Mouse (Mus musculus) MEL (cell line): ENCODE measurements at regions not wholly inside any gene's neighbourhood (a gene's known extent, or its start where the extent isn't known, plus 50 kb on each side); places are given as distances from the start of the nearest gene placed in this dataset.

Experiments
- DNase-seq: peaks from one replicate; pipeline ENCODE4 v3.0.0; 2011; ENCODE audit warnings: low read depth, low spot score
- H3K27ac ChIP-seq: 2 replicates; pipeline ENCODE4 v1.5.1; 2012; ENCODE audit warnings: low read depth, mild to moderate bottlenecking, control low read depth, low read length, moderate library complexity; ENCODE audit not compliant: control insufficient read depth
- H3K27me3 ChIP-seq, 2 experiments: fragments of 150-350 bp in 1 of 2; sonication (generic) in 1 of 2; 2 replicates each; pipeline ENCODE4 v1.6.1; 2012; ENCODE audit warnings: low read length in 2 of 2, mild to moderate bottlenecking in 2 of 2, improper control_type of control experiment in 1 of 2, moderate library complexity in 1 of 2; ENCODE audit not compliant: insufficient read depth in 2 of 2, control insufficient read depth in 1 of 2
- H3K36me3 ChIP-seq, 2 experiments: 2 replicates each; pipeline ENCODE4 v1.6.1; 2012 to 2014; ENCODE audit warnings: low read length in 2 of 2, improper control_type of control experiment in 1 of 2, inconsistent platforms in 1 of 2, mild to moderate bottlenecking in 1 of 2; ENCODE audit not compliant: insufficient read depth in 2 of 2, control insufficient read depth in 1 of 2
- H3K4me1 ChIP-seq, 2 experiments: fragments of 150-350 bp in 1 of 2; sonication (generic) in 1 of 2; 2 replicates each; pipeline ENCODE4 v1.6.1; 2012; ENCODE audit warnings: low read length in 2 of 2, improper control_type of control experiment in 1 of 2, mild to moderate bottlenecking in 1 of 2; ENCODE audit not compliant: insufficient read depth in 2 of 2, control insufficient read depth in 1 of 2
- H3K4me3 ChIP-seq, 2 experiments: fragments of 150-350 bp in 1 of 2; sonication (generic) in 1 of 2; 2 replicates each; pipeline ENCODE4 v1.5.1; 2012; ENCODE audit warnings: low read depth in 2 of 2, low read length in 2 of 2, mild to moderate bottlenecking in 2 of 2, moderate library complexity in 2 of 2, control low read depth in 1 of 2, improper control_type of control experiment in 1 of 2; ENCODE audit not compliant: control insufficient read depth in 1 of 2, insufficient read depth in 1 of 2
- H3K79me2 ChIP-seq: 2 replicates; pipeline ENCODE4 v1.6.1; 2012; ENCODE audit warnings: mild to moderate bottlenecking, low read length, moderate library complexity; ENCODE audit not compliant: control insufficient read depth, poor library complexity, insufficient read depth
- H3K9ac ChIP-seq: 2 replicates; pipeline ENCODE4 v1.6.1; 2012; ENCODE audit warnings: low read depth, mild to moderate bottlenecking, control low read depth, low read length, moderate library complexity; ENCODE audit not compliant: control insufficient read depth, poor library complexity, severe bottlenecking
- H3K9me3 ChIP-seq: fragments of 150-350 bp; sonication (generic); replicated peaks from 2 replicates; pipeline ENCODE4 v1.6.1; 2012; ENCODE audit warnings: mild to moderate bottlenecking, low read length, improper control_type of control experiment, moderate library complexity; ENCODE audit not compliant: insufficient read depth
- CHD1 ChIP-seq: IDR thresholded peaks from 2 replicates; pipeline ENCODE4 v1.6.1; 2012; ENCODE audit warnings: low read depth, mild to moderate bottlenecking, inconsistent platforms, low read length, improper control_type of control experiment
- CTCF ChIP-seq, 3 experiments: IDR thresholded peaks in 2 of 3; conservative IDR thresholded peaks in 1 of 3; 2 replicates each; pipeline ENCODE4 v1.5.1; 2011 to 2012; ENCODE audit warnings: low read length in 3 of 3, low read depth in 2 of 3, mild to moderate bottlenecking in 2 of 3, improper control_type of control experiment in 1 of 3, inconsistent platforms in 1 of 3, mixed read lengths in 1 of 3, moderate library complexity in 1 of 3; ENCODE audit not compliant: control insufficient read depth in 1 of 3, insufficient read depth in 1 of 3, poor library complexity in 1 of 3, severe bottlenecking in 1 of 3
- GATA1 ChIP-seq: IDR thresholded peaks from 2 replicates; pipeline ENCODE4 v1.6.1; 2011; ENCODE audit warnings: low read depth, low read length, improper control_type of control experiment
- HCFC1 ChIP-seq: IDR thresholded peaks from 2 replicates; pipeline ENCODE4 v1.6.1; 2012; ENCODE audit warnings: low read depth, mild to moderate bottlenecking, inconsistent platforms, low read length, improper control_type of control experiment, moderate library complexity
- JUND ChIP-seq: IDR thresholded peaks from 2 replicates; pipeline ENCODE4 v1.6.1; 2011; ENCODE audit warnings: low read depth, mild to moderate bottlenecking, improper control_type of control experiment, low read length
- KAT2A ChIP-seq: conservative IDR thresholded peaks from 2 replicates; pipeline ENCODE4 v1.6.1; 2012; ENCODE audit warnings: low read depth, low read length, improper control_type of control experiment, inconsistent platforms
- MAZ ChIP-seq: IDR thresholded peaks from 2 replicates; pipeline ENCODE4 v1.6.1; 2012; ENCODE audit warnings: low read depth, mild to moderate bottlenecking, inconsistent platforms, low read length, improper control_type of control experiment
- MXI1 ChIP-seq: IDR thresholded peaks from 2 replicates; pipeline ENCODE4 v1.6.1; 2011; ENCODE audit warnings: mild to moderate bottlenecking, low read depth, low read length, improper control_type of control experiment
- NELFE ChIP-seq: IDR thresholded peaks from 2 replicates; pipeline ENCODE4 v1.6.1; 2011; ENCODE audit warnings: low read depth, low read length, improper control_type of control experiment
- POLR2AphosphoS5 ChIP-seq: IDR thresholded peaks from 2 replicates; pipeline ENCODE4 v1.6.1; 2012; ENCODE audit warnings: low read depth, borderline replicate concordance, mild to moderate bottlenecking, inconsistent platforms, low read length, moderate library complexity, mixed read lengths
- RCOR1 ChIP-seq: IDR thresholded peaks from 2 replicates; pipeline ENCODE4 v1.6.1; 2012; ENCODE audit warnings: low read depth, mild to moderate bottlenecking, inconsistent platforms, low read length, improper control_type of control experiment
- SIN3A ChIP-seq: IDR thresholded peaks from 2 replicates; pipeline ENCODE4 v1.6.1; 2012; ENCODE audit warnings: low read length, improper control_type of control experiment, inconsistent platforms
- SMC3 ChIP-seq: IDR thresholded peaks from 2 replicates; pipeline ENCODE4 v1.6.1; 2011; ENCODE audit warnings: low read depth, low read length, improper control_type of control experiment
- TAL1 ChIP-seq: IDR thresholded peaks from 2 replicates; pipeline ENCODE4 v1.6.1; 2012; ENCODE audit warnings: mild to moderate bottlenecking, inconsistent platforms, low read length, moderate library complexity, mixed read lengths
- USF1 ChIP-seq: IDR thresholded peaks from 2 replicates; pipeline ENCODE4 v1.6.1; 2014; ENCODE audit warnings: low read depth, mild to moderate bottlenecking, inconsistent platforms, low read length, improper control_type of control experiment, moderate library complexity
- USF2 ChIP-seq, 2 experiments: IDR thresholded peaks; 2 replicates each; pipeline ENCODE4 v1.6.1; 2011 to 2012; ENCODE audit warnings: improper control_type of control experiment in 2 of 2, low read length in 2 of 2, borderline replicate concordance in 1 of 2, inconsistent platforms in 1 of 2, low read depth in 1 of 2, mild to moderate bottlenecking in 1 of 2; ENCODE audit not compliant: insufficient read depth in 1 of 2
- ZMIZ1 ChIP-seq: IDR thresholded peaks from 2 replicates; pipeline ENCODE4 v1.6.1; 2012; ENCODE audit warnings: low read depth, mild to moderate bottlenecking, inconsistent platforms, low read length, improper control_type of control experiment, moderate library complexity

GRCm38 (mm10) chr9:118246820-118247628, 97.0 kb upstream of the Cmc1 start:
- Histone ChIP-seq H3K36me3 (no peaks in the 10 kb centered on the region), H3K9me3 (no peaks in the 10 kb centered on the region), H3K9ac (no peak overlapping the region), H3K79me2 (no peaks in the 10 kb centered on the region), H3K4me1 (no peaks in the 10 kb centered on the region), H3K4me3 (no peak overlapping the region), H3K27ac (no peak overlapping the region), H3K27me3 (peaks cover 0 to 1% of the 10 kb centered on the region in 2 experiments; a peak in 3 of 4 replicates)
- TF ChIP-seq TAL1 = no peak
- no peak for TF ChIP-seq KAT2A
- no peak for TF ChIP-seq ZMIZ1
- no peak for TF ChIP-seq SIN3A
- no peak for TF ChIP-seq JUND
- TF ChIP-seq HCFC1 = no peak
- TF ChIP-seq GATA1 = no peak
- TF ChIP-seq CHD1 = no peak
- TF ChIP-seq CTCF (IDR thresholded peaks at IDR 0.05 in 2 of 3, conservative IDR thresholded peaks at IDR 0.05 in 1 of 3; ENCODE audit: control insufficient read depth in 1 of 3, insufficient read depth in 1 of 3, low read depth in 2 of 3, low read length in 3 of 3, poor library complexity in 1 of 3, severe bottlenecking in 1 of 3) = no peak
- no peak for TF ChIP-seq RCOR1
- no peak for TF ChIP-seq USF1
- no peak for TF ChIP-seq USF2 (IDR thresholded peaks at IDR 0.05; ENCODE audit: borderline replicate concordance in 1 of 2, insufficient read depth in 1 of 2, low read depth in 1 of 2, low read length in 2 of 2)
- no peak for TF ChIP-seq NELFE
- TF ChIP-seq MAZ = no peak
- no peak for DNase-seq

- Histone ChIP-seq H3K27me3 (no peaks in the 10 kb centered on the region), H3K4me3 (no peak overlapping the region), H3K9me3 (no peaks in the 10 kb centered on the region), H3K4me1 (no peaks in the 10 kb centered on the region), H3K9ac (no peak overlapping the region), H3K36me3 (no peaks in the 10 kb centered on the region), H3K79me2 (no peaks in the 10 kb centered on the region), H3K27ac (no peak overlapping the region)
- DNase-seq = no peak
- TF ChIP-seq USF2 (IDR thresholded peaks at IDR 0.05; ENCODE audit: borderline replicate concordance in 1 of 2, insufficient read depth in 1 of 2, low read depth in 1 of 2, low read length in 2 of 2) (no peak), POLR2AphosphoS5 (no peak), MXI1 (no peak), SMC3 (peak; percentile 22; the same call in 1 of the 2 replicates)
Measured at GRCm38 (mm10) chr9:118253829-118254228, 103.9 kb upstream of the Cmc1 start.
